Mouse (Mus musculus): Measurements from ENCODE around the gene Tnpo1. TPM values are rescaled to one million over a fixed set of nuclear protein-coding genes. Genes with fewer than 3 reads are reported as not detected.
"Not testable (repeated sequence)": the region's sequence is repeated elsewhere in the genome, so short reads cannot be mapped to it uniquely, and the experiment has no call there.

The Tnpo1 gene
- total RNA-seq, 2 experiments from 2014 or later = 95.4 to 97.2 TPM

DNA sequence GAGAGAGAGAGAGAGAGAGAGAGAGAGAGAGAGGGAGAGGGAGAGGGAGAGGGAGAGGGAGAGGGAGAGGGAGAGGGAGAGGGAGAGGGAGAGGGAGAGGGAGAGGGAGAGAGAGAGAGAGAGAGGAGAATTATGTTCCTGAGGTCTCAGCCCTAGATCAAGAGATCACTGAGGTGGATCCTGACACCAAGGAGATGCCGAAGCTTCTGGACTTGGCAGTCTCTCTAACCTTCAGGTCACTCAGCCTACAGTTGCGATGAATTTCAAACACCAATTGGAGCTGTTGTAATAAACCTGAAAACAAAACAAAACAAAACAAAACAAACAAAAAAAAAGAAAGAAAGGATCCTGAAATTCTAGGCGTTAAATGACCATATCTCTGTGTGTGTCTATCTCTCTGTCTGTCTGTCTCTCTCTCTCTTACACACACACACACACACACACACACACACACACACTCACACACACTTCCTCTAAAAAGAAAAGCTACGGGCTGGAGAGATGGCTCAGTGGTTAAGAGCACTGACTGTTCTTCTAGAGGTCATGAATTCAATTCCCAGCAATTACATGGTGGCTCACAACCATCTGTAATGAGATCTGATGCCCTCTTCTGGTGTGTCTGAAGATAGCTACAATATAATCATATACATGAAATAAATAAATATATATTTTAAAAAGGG is 109.1 kb downstream of the Tnpo1 start:
- DNase-seq = not testable (repeated sequence)

DNA sequence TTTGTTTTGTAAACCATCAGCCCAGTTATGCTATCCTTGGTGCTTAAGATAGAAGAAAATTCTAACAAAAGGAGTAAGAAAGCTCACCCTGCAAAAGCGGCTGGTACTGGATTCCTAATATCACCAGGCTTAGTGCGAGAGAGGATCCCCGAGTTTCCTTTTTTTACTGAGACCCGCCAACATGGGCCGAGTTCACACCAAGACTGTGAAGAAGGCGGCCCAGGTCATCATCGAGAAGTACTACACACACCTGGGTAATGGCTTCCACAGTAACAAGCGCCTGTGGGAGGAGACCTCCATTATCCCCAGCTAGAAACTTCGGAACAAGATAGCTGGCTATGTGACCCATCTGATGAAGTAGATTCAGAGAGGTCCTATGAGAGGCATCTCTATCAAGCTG is 109.6 kb downstream of the Tnpo1 start:
- DNase-seq = no peak

DNA sequence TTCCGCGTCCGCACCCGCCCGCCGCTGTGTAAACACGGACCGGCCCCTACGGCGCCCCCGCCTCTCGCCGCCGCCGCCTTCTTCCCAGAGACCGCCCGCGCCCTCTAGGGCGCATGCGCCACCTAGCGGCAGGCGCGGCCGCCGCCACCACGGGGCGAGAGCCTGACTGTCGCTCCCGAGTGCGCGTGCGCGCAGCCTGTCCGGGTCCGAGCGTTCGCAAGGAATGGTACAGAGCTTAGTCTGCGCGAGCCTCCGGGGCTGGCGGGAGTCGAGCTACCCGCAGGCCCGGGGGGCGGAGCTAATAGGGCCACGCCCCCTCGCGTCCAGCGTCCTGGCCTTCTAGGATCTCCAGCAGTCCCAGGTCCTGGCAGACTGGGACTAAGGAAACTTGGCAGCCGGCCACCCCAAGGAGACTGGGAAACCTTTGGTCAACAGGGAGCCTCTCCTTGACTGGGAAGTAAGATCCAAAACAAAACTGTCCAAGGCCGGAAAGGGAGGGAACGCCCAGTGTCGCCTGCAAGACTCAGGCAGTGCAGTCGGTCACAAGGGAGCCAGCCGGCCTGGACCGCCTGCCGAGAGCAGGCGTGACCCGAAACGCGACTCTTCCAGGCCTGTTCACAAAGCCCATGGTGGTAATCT is 110.9 kb downstream of the Tnpo1 start, which contains the start of gene Fcho2:
Gene Fcho2 (minus strand): TSS at position 303 of the 639 bp plus-strand sequence.
- DNase-seq = peak; percentile 99

DNA sequence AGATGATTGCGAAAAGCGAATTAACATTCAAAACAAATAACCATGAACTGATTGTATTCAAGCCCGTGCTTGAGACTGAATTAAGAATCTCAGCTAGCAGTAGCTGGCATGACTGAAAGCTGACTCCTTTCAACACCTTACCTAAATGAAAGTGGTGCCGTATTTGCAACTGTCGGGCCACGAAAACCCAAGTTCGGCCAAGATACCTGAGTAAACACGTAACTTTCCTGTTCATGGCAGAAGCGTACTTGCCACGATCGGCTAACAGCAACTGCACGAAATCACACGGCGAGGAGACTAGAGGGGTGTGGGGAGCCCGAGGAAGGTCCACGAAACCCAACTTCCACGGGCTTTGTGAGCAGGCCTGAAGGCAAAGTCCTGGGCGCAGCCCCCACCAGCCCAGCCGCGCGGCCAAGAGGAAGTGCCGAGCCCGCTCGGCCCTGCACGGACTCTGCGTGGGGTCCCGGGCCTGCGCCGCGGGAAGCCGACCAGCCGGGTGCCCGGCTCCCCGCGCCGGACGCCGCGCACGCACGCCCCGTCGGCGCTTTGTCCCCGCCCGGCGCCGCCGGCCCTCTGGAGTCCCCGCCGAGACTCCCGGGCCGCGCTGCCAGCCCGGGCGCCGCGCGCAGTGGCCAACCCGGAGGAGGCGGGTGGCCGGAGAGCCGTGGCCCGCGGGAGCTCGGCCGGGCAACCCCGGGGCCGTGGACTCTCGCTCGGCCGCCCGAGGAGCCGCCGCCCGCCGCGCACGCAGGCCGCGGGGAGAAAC is 111.7 kb downstream of the Tnpo1 start:
- DNase-seq = peak; percentile 69

DNA sequence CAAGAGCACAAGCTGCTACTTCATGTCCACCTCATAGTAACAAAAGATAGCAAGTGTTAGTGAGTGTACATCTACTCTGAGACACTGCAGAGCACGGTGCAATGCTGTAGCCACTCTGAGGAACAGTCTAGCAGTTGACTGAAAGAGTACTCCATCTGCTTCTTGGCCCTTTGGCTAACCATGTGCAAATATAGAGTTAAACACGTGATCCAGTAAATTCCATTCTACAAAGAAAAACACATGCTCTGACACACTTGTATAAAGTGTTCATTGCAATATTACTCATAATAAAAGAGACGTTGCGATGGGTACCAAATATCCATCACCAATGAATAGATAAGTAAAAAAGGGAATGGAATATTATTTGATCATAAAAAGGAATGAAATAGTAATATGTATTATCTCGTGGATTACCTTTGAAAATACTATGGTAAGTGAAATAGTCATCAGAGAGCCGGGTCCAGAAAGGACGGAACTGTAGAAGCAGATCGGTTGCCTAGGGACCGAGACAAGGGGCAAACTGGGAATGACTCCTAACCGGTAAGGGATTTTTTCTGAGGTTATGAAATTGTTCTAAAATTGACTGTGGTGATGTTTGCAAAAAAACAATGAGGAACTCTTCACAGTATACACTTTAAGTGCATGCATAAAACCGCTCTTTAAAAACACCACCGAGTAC is 112.4 kb downstream of the Tnpo1 start:
- no peak for DNase-seq

DNA sequence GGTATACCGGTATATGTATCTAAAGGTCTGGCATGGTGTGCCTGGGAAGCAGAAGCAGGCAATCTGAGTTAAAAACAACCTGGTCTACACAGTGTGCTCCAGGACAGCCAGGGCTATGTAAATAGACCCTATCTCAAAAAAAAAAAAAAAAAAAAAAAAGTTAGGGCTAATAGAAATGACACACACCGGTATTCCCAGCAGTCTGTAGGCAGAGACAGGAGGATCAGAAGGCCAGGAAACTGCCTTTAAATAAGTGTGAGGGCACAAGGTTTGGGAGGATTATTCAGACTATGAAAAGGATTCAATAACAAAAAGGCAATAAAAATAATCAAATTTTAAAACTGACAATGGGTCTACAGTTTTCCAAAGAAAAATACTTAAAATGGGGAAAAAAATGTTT is 113.0 kb downstream of the Tnpo1 start:
- DNase-seq = no peak

DNA sequence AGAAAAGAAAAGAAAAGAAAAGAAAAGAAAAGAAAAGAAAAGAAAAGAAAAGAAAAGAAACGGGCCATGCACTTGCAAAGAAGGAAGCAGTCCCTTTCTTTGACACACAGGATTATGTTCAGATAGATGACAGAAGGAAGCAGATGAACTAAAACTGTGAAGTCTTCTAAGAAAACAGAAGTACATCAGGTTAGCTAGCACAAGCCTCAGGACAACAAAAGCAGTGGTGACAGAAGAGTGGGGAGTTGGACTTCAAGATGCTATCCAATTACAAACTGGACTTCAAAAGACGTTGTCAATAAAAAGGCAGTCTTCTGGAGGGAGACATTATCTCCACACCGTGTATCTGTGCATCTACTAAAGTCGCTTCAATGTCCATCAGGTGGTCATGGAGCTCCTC is 113.9 kb downstream of the Tnpo1 start:
- DNase-seq = no peak

DNA sequence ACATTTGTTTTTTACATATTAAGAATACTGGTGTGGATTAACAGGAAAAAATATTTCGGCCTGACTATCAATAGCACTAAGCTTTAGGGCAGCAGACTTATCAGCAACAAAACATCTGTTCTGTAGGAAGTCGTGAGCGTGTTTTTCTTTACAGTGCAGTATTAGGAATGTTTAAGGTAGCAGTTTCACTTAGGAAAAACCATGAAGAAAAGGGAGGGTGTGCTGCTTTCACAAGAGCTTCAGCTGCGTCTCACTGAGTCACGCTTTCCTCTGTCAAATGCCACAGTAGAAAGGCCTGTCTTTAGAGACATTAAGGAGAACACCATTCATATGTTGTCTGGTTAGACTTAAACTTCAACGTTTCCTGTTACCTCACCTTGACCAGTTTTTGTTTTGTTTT is 116.0 kb downstream of the Tnpo1 start:
- DNase-seq = no peak

DNA sequence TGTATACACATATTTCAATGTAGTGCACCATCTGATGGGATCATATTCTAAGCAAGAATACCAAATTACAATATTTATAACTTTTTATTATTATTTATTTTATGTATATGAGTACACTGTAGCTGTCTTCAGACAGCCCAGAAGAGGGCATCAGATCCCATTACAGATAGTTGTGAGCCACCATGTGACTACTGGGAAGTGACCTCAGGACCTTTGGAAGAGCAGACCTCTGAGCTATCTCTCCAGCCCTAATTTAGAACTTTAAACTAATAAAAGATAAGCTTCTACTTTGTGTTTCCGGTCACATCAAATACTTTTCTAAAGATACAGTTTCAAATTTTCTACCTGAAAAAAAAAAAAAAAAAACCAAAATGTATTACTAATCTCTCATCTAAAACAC is 117.1 kb downstream of the Tnpo1 start:
- DNase-seq = no peak

DNA sequence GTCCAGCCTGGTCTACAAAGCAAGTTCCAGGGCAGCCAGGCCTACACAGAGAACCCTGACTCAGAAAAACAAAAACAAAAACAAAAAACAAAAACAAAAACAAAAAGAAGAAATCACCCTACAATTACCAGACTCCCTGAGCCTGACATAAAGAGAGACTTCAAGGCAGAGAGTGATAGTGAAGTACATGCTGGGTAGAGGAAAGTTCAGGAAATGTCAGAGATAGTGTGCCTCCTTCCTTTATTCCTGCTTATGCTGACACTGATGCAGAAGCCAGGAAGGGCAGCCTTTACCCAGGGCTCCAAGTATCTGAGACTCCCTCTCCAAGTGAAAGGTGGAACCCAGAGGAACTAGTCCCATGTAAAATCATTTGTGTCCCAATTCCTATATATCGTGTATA is 121.7 kb downstream of the Tnpo1 start:
- DNase-seq = no peak

DNA sequence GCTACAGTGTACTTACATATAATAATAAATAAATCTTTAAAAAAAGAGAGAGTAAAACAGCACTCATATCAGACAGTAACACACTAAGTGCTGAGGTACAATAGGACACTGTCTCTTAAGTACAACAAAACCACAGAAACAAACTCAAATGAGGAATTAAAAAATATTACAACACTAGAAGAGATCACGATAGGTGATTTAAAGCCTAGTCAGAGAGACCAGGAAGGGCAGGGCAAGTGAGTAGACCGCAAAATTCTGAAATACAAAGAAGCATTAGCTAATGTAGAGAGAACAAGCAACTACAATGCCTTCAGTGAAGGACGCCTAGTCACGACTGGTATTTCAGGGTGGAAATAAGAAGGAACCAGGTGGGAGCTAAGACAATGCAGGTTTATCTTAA is 122.5 kb downstream of the Tnpo1 start:
- no peak for DNase-seq

DNA sequence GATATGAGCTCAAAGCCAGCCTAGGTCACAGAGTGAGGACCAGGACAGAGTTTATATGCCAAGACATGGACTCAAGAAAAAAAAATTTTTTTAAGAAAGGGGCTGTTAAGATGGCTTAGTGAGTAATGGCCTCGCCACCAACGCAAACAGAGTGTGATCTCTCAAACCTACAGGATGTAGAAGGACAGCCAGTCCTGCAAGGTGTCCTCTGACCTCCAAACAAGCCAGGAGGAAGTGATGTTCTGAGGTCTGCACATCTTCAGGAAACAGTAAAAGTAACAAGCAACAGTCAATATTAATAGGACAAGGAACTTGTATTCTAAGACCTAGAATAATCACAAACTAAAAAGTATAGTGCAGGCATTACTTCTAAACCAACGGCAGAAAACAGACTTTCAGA is 123.2 kb downstream of the Tnpo1 start:
- no peak for DNase-seq

DNA sequence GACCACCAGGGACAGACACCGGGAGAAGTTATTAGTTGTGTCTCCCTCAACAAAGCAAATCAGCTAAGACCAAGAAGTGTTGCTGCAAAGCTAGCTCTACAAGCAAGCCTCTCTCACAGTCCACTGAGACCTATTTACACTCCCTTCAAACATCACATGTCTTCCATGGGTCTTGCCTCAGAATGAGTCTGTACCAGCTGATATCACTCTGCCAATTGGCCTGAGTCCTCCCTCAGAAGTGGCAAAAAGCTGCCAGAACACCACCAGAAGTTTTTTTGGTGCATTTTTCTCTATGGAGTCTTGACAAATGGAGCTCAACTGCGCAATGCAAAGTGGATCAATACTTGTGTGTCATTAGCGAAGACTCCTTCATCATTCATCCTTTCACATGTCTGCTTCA is 130.7 kb downstream of the Tnpo1 start:
- DNase-seq = no peak

DNA sequence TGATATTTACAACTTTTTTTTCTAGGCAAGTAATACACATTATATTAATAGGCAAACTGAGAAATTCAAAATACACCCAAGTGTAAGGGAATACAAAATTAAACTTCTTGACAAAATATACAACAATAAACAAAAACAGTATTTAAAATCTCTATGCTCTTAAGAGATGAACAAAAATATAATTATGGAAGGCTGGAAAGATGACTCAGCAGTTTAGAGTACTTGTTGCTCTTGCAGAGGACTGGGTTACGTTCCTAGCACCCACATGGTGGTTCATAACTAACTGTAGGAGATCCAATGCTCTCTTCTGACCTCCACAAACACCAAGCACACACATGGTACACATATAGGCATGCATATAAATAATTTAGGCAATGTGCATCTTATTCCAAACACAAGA is 133.3 kb downstream of the Tnpo1 start:
- DNase-seq = no peak

DNA sequence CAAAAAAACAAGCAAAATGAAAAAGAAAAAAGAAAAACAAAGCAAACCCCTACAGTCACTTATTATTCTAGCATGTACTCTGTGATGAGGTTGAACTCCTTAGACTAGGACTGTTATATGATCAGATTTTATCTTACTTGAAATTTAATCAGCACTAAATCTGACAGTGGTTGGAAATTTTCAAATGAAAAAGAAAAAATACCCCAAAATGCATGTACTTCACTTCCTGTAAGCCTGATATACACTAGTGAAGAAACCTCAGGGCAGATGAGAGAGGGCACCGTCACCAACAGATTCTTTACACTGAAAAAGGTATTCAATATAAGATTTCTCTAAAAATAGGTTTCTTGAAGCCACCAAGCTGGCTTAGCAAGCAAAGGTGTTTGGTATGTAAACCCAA is 134.5 kb downstream of the Tnpo1 start:
- no peak for DNase-seq

Other genes starting within 250 kb of the Tnpo1 start
- gene Tmem171, start 231.6 kb downstream of the Tnpo1 start, total RNA-seq (2021) = 10 to 100 TPM in 1 of 2 experiments, 1 to 10 TPM in 1; 8.8 to 12.3 TPM
- gene Fcho2, start 110.9 kb downstream of the Tnpo1 start, total RNA-seq (2021) = 10 to 100 TPM; 35.3 to 36.0 TPM
- gene 1700024P04Rik, start 58.2 kb upstream of the Tnpo1 start, total RNA-seq (2021) = not detected